Mouse (Mus musculus) limb, embryonic 14.5 days (tissue): ENCODE results near the gene Ss18l1. TPM values are rescaled to one million over a fixed set of nuclear protein-coding genes. Genes with fewer than 3 reads are reported as not detected.

Source experiments
- ATAC-seq: fragments of 200-750 bp; cut with Nextera tagmentation; 2 replicates; pipeline ENCODE4 v1.8.0; 2017; ENCODE audit warnings: low read depth, moderate number of reproducible peaks, moderate TSS enrichment; ENCODE audit not compliant: low FRiP score
- DNase-seq: peaks from one replicate; pipeline ENCODE4 v3.0.0-alpha.2; 2015; ENCODE audit warnings: low spot score
- H3K27ac ChIP-seq: fragments of 300-500 bp; sonication (generic); replicated peaks from 2 replicates; pipeline ENCODE4 v1.5.1; 2014; ENCODE audit warnings: low read depth, mild to moderate bottlenecking, low read length, moderate library complexity, mixed read lengths
- H3K27me3 ChIP-seq: fragments of 300-500 bp; sonication (generic); 2 replicates; pipeline ENCODE4 v1.6.1; 2014; ENCODE audit warnings: low read length, mixed read lengths; ENCODE audit not compliant: control insufficient read depth, insufficient read depth
- H3K36me3 ChIP-seq: fragments of 300-500 bp; sonication (generic); 2 replicates; pipeline ENCODE4 v1.6.1; 2014; ENCODE audit warnings: mild to moderate bottlenecking, low read length, moderate library complexity, mixed read lengths; ENCODE audit not compliant: control insufficient read depth, insufficient read depth
- H3K4me1 ChIP-seq: fragments of 300-500 bp; sonication (generic); 2 replicates; pipeline ENCODE4 v1.6.1; 2014; ENCODE audit warnings: antibody characterized with exemption, low read length, mixed read lengths; ENCODE audit not compliant: control insufficient read depth, insufficient read depth
- H3K4me2 ChIP-seq: fragments of 300-500 bp; sonication (generic); replicated peaks from 2 replicates; pipeline ENCODE4 v1.6.1; 2014; ENCODE audit warnings: low read depth, mild to moderate bottlenecking, low read length, moderate library complexity; ENCODE audit not compliant: severe bottlenecking
- H3K4me3 ChIP-seq: fragments of 300-500 bp; sonication (generic); replicated peaks from 2 replicates; pipeline ENCODE4 v1.5.1; 2014; ENCODE audit warnings: low read length
- H3K9ac ChIP-seq: fragments of 300-500 bp; sonication (generic); 2 replicates; pipeline ENCODE4 v1.6.1; 2014; ENCODE audit warnings: mild to moderate bottlenecking, low read depth, low read length, moderate library complexity; ENCODE audit not compliant: severe bottlenecking
- H3K9me3 ChIP-seq: fragments of 300-500 bp; sonication (generic); 2 replicates; pipeline ENCODE4 v1.6.1; 2016; ENCODE audit warnings: low read length; ENCODE audit not compliant: control insufficient read depth
- POLR2A ChIP-seq: fragments of 200-500 bp; IDR thresholded peaks from 2 replicates; pipeline ENCODE4 v1.8.0; 2012; ENCODE audit warnings: inconsistent platforms, mild to moderate bottlenecking, moderate library complexity, borderline replicate concordance; ENCODE audit not compliant: insufficient read depth, insufficient read length; ENCODE audit errors: extremely low read depth
- WGBS: fragments of 180-500 bp; shearing (Covaris S2); extraction: QIAGEN DNeasy Blood & Tissue Kit; methylation state at CpG from one replicate; pipeline ENCODE4 v1.1.7; 2014; 5-methylcytosine and 5-hydroxymethylcytosine counted together
- polyA plus RNA-seq, 2 experiments: library from polyadenylated mRNA; depleted of rRNA in 1 of 2; stranded (reverse) in 1 of 2; unstranded in 1 of 2; fragments of >200 nt; fragmentation: Nextera tagmentation in 1 of 2; extraction: Ambion mirVana in 1 of 2; gene quantifications; 2 replicates each; pipeline versions ENCODE4 v1.2.1 to v1.2.3; 2012 to 2014

Ss18l1 gene
- polyA plus RNA-seq, 2 experiments: 3.5 to 9.1 TPM

- H3K4me2 ChIP-seq: no peak overlapping the region
- DNase-seq (no peak), ATAC-seq (no peak)
- no peak overlapping the region for H3K4me3 ChIP-seq
- H3K9ac ChIP-seq: no peak overlapping the region
- no peaks in the 10 kb centered on the region for H3K27me3 ChIP-seq
- no peaks in the 10 kb centered on the region for H3K9me3 ChIP-seq
- TF ChIP-seq POLR2A: no peak
- H3K4me1 ChIP-seq: peaks cover 17% of the 10 kb centered on the region
- WGBS: 67% methylated on average over 9 of the region's 9 CpGs
- H3K27ac ChIP-seq: no peak overlapping the region
- no peaks in the 10 kb centered on the region for H3K36me3 ChIP-seq
Observed at GRCm38 (mm10) chr2:180018573-180018972, 23.7 kb upstream of the Ss18l1 start.

GRCm38 (mm10) chr2:180020091-180020661 lies 22.1 kb upstream of the Ss18l1 start:
- 70% methylated on average over 7 of the region's 7 CpGs for WGBS
- ATAC-seq (no peak), DNase-seq (no peak)
- H3K27me3 ChIP-seq: no peaks in the 10 kb centered on the region
- no peaks in the 10 kb centered on the region for H3K9me3 ChIP-seq
- H3K4me3 ChIP-seq: no peak overlapping the region
- H3K4me2 ChIP-seq: no peak overlapping the region
- H3K36me3 ChIP-seq: no peaks in the 10 kb centered on the region
- H3K9ac ChIP-seq: no peak overlapping the region
- TF ChIP-seq POLR2A: no peak
- H3K27ac ChIP-seq: no peak overlapping the region
- peaks cover 20% of the 10 kb centered on the region for H3K4me1 ChIP-seq

DNA sequence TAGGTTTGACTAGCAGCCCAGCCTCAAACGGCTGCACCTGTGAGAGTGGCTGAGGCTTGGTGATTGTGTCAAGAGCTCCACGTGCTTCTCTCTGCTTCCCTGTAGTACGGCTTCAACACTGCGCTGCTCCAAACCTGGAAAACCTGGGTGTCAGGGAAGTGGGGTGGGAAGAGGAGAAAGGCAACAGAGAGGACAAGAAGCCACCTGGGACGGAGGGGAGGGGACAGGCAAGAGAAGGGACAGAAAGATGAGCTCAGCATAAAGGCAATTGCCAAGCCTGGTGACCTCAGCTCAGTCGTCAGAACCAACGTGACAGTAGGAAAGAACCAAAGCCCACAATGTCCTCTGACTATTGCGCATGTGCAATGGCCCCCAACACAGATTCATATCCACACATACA lies 21.4 kb upstream of the Ss18l1 start:
- WGBS: 76% methylated on average over 8 of the region's 8 CpGs
- DNase-seq: no peak
- H3K9me3 ChIP-seq: no peaks in the 10 kb centered on the region
- no peak for ATAC-seq
- H3K27me3 ChIP-seq: no peaks in the 10 kb centered on the region
- H3K9ac ChIP-seq: no peak overlapping the region
- H3K27ac ChIP-seq: no peak overlapping the region
- H3K4me3 ChIP-seq: no peak overlapping the region
- peaks cover 21% of the 10 kb centered on the region for H3K4me1 ChIP-seq
- no peak for TF ChIP-seq POLR2A
- H3K36me3 ChIP-seq: no peaks in the 10 kb centered on the region
- H3K4me2 ChIP-seq: no peak overlapping the region

DNA sequence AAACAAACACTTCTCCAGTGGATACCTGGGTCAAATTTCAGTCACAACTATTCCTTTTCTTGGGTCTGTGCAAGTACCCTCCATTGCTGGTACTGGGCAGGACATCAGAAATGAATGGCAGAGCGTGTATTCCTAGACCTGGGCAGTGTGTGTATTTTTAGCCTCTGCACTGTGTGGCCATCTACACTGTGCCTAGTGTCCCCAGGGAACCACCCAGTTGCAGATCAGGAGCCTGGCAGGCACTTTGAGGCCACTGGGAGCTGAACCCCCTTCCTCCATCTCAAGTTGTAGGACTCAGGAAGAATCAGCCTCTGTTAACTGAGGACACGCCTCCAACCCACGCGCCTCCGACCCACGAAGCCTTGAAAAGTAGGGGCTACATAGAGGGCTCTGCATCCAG lies 19.6 kb upstream of the Ss18l1 start:
- no peak overlapping the region for H3K9ac ChIP-seq
- H3K27me3 ChIP-seq: no peaks in the 10 kb centered on the region
- WGBS: 46% methylated on average over 6 of the region's 6 CpGs
- no peak for TF ChIP-seq POLR2A
- H3K36me3 ChIP-seq: peaks cover 4% of the 10 kb centered on the region
- no peaks in the 10 kb centered on the region for H3K9me3 ChIP-seq
- no peak for ATAC-seq
- H3K4me2 ChIP-seq: no peak overlapping the region
- peaks cover 32% of the 10 kb centered on the region for H3K4me1 ChIP-seq
- no peak overlapping the region for H3K4me3 ChIP-seq
- H3K27ac ChIP-seq: no peak overlapping the region
- no peak for DNase-seq

DNA sequence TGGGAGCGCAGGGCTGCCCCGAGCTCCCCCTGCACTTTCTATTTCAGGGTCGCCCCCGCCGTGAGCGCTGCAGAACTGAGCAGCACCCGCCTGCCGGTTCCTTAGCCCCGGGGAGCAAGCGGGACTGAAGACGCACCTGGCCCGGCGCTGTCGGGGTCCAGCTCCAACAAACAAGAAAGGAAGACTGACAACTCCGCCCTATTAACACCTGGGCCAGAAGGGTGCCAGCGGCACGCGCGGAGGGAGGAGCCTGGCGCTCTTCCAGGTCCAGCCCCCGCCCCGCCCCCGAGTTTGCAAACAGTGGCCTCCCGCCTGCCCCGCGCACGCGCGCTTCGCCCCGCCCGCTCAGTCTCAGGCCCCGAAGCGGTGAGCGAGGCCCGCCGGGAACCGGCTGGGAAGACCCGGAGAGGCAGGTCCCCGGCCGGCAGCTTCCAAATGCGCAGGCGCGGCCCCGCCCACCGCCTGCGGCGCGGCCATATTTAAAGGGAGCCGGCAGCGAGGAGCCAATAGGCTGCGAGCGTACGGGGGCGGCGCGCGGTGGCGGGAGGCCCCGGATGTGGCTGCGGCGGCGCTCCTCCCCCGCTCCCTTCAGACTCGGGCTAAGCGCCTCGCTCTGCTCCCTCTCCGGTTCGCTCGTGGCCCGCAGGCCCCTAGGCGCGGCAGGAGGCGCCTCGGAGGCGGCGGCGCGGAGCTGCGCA lies 17.8 kb upstream of the Ss18l1 start, which contains the start of gene Lsm14b:
Lsm14b (plus strand) TSS at position 587 of the 698 bp plus-strand sequence.
- Histone ChIP-seq H3K36me3 (peaks cover 22% of the 10 kb centered on the region), H3K27ac (peak within 1 kb of the TSS; percentile 88), H3K27me3 (no peaks in the 10 kb centered on the region), H3K4me1 (peaks cover 30% of the 10 kb centered on the region), H3K4me3 (peak within 1 kb of the TSS; percentile 96), H3K9me3 (no peaks in the 10 kb centered on the region), H3K9ac (peak within 1 kb of the TSS; percentile 85), H3K4me2 (peak within 1 kb of the TSS; percentile 86)
- no peak for TF ChIP-seq POLR2A
- under 1% methylated on average over 49 of the region's 80 CpGs for WGBS
- ATAC-seq (peak; percentile 94), DNase-seq (peak; percentile 96)
